Mouse (Mus musculus) ZHBTc4 (cell line): ENCODE results near the gene Apopt1.
A peak's percentile ranks its signal among the peaks of the same experiment; 100 is the strongest.

Experiments
- DNase-seq: peaks from one replicate; pipeline ENCODE4 v3.0.0-alpha.2; 2011; ENCODE audit warnings: low read depth, low spot score

Apopt1 gene

DNA sequence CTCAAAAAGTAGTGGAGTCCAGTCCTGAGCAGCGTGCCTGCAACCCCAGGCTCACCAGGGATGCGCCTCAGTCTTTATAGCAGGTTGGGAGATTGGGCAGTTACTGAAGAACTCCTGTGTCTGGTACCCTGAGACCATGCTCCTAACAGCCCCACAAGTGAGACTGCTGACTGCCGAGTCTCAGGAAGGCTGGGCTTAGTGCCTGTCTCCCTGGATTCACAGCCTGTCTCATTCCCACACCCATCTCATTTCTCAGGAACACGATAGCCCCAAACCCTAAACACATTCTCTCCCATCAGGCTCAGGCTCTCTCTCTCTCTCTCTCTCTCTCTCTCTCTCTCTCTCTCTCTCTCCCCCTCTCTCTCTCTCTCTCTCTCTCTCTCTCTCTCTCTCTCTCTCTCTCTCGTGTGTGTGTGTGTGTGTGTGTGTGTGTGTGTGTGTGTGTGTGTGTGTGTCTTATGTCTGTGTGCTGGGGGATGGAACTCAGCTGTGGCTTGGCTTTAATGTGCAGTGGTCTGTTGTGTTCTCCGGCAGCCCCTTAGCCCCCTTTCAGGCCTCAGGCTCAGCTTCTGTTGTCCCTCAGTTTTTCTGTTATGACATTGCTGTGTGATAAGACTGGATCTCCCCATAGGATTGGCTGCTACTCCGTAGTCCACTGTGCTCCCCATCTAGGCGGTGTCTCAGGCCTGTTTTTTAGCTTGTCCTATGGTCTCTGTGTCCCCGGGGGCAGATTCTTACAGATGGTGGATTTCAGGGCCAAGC, 56.9 kb downstream of the Apopt1 start:
- DNase-seq = no peak

GRCm38 (mm10) chr12:111770651-111771050, 57.6 kb downstream of the Apopt1 start:
- DNase-seq = no peak

DNA sequence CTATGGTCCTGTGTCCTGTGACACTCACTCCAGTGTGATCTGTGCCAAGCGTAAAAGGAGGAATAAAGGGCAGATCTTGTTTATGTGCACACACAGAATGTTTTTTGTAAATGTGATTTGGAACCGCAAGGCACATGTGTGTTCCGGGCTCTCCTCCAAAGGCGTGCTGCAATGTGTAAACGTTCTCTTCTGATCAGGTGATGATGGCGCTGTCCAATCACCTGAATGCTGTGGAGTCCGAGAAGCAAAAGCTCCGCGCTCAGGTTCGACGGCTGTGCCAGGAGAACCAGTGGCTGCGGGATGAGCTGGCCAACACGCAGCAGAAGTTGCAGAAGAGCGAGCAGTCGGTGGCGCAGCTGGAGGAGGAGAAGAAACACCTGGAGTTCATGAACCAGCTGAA, 61.1 kb downstream of the Apopt1 start:
- peak; percentile 58 for DNase-seq

DNA sequence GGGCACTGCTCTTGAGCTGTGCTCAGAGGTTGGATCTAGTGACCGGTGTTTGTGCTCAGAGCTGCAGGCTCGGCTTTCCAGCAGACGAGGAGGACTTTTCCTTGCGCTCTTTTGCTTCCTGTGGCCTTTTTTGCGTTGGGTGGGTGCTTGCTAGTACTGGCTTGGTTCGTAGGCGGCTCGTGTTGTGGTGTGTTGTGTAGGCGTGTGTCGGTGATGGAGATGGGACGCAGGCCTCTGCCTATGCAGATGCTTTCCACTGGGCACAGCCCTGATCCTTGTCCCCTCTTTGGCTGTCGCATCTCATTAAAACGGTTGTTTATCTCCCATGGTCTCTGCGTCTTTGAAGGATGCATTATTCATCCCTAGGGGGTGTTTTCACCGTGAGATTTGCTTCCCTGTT, 61.8 kb downstream of the Apopt1 start:
- no peak for DNase-seq

GRCm38 (mm10) chr12:111777919-111778318, 64.9 kb downstream of the Apopt1 start:
- no peak for DNase-seq

GRCm38 (mm10) chr12:111779544-111779943, 66.5 kb downstream of the Apopt1 start:
- peak; percentile 62 for DNase-seq

GRCm38 (mm10) chr12:111785174-111785573, 72.1 kb downstream of the Apopt1 start:
- no peak for DNase-seq

GRCm38 (mm10) chr12:111787015-111787414, 74.0 kb downstream of the Apopt1 start:
- DNase-seq = no peak

GRCm38 (mm10) chr12:111790090-111790489, 77.0 kb downstream of the Apopt1 start:
- DNase-seq = no peak

DNA sequence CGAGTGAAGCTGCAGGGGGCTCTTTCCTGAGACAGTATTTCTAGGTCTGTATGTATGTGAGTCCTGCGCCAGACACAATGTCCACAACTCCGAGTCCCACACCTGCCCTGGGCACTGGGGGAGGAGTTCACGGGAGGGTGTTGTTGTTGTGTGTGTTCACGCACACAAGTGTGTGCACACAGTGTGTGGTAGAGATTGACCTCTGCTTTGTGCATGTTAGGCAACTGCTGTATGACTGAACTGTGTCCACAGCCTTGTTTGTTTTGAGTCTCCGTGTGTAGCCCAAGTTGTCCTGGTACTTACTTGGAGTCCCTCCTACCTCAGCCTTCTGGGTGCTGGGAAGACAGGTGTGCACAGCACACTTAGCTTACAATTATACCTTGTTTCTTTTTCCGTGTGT, 77.6 kb downstream of the Apopt1 start:
- no peak for DNase-seq

- no peak for DNase-seq
Observed at GRCm38 (mm10) chr12:111791474-111792104, 78.5 kb downstream of the Apopt1 start.

- no peak for DNase-seq
Observed at GRCm38 (mm10) chr12:111794102-111794501, 81.0 kb downstream of the Apopt1 start.

GRCm38 (mm10) chr12:111794526-111795179, 81.6 kb downstream of the Apopt1 start:
- DNase-seq = no peak

DNA sequence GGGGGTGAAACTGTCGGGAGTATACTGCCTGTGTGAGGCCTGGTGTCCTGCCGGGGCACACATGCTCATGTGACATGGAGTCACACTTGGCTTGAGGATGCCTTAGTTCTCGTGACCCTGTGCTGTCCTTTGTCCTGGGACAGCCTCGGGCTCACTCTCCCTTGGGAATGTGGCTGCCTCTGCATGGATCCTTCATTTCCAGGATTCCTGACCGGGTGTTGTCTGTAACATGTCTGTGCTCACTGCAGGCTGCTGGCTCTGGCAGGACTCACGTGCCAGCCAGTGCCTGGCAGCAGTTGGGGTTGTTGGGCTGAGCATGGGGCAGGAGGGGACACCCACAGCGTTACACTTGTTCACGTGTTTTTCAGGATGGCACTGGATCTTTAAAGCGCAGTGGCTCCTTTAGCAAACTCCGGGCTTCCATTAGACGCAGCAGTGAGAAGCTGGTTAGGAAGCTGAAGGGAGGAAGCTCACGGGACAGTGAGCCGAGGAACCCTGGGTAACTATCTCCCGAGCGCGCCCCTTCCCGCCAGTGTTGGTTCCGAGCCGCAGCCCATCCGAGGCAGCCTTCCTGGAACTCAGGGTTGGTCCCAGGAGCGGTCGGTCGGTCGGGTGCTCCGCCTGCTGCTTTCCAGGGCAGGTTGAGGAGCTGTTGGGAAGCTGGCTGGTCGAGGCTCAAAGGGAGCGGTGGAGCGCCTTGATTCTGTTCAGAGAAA, 82.3 kb downstream of the Apopt1 start:
- peak; percentile 65 for DNase-seq

DNA sequence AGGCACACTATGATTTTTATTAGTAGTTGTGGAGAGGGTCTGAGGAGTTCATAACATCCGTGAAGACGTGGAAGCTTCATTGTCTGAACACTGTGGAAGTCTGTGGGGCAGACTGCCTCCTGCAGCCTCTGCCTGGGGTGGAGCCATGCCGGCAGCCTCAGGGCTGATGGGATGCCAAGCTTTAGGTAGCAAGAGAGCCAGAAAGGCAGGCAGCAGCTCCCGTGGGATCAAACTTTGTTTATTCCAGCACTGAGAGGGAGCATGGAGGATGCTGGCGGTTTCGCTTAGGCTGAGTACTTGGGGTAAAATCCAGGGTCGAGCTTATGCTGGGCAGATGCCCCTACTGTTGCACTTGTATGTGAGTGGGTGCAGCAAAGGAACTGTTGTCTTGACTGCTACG, 84.2 kb downstream of the Apopt1 start:
- DNase-seq = no peak

- no peak for DNase-seq
Observed at GRCm38 (mm10) chr12:111798493-111798892, 85.4 kb downstream of the Apopt1 start.

DNA sequence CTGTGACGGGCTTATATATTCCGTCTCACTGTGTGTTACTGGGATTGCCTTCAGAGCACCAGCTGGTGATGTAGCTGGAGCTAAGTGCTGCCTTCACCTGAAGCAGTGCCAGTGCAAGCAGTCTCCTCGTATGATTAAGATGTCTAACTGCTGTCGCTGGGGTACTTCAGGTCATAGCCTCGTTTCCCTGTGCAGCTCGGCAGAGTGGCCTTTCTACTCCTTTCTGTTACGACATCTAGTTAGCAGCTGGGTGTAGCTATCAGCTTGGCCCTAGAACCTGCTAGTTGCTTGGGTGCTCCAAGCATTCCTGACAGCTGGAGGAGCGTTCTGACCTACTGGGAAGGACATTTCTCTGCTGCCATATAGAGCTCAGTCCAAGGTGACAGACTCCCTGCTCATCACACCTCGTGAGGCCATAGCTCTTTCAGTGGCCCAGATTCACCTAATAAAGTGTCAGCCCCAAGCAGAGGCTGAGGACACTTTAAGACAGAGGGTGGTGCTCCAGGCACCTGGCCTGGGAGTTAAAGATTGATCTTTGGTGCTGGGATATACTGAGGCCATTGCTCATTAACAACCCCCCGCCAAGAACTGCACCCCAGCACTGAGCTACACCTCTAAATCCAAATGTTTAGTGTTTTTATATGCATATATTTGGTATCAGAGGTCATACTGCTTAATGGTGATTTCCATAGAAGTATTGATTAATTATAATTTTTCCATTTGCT, 87.6 kb downstream of the Apopt1 start:
- no peak for DNase-seq

DNA sequence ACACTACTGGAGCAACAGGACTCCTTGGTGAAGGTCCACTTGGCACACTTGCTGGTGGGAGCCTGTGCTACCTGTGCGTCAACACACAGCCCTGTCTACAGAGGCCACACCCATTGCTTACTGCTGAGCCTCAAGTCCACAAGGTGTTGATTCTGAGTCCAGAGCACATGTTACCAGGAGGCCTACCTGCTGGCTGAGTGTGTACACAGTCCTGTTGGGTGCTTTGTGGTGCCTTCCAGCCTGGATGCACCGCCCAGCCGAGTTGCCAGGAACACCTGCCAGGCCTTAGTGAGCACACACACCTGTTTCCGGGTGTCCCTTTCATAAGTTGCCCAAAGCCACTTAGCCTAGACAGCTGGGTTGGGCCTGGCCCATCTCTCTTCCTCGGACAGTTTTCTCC, 90.5 kb downstream of the Apopt1 start:
- DNase-seq = no peak
